Mouse (Mus musculus): Measurements from ENCODE around the gene Bcl11a. TPM values are rescaled to one million over a fixed set of nuclear protein-coding genes. Genes with fewer than 3 reads are reported as not detected.

Bcl11a gene
- polyA plus RNA-seq, 1 experiment, result 10.4 TPM

- no peak for DNase-seq
- Histone ChIP-seq H3K27me3 (ENCODE audit: control insufficient read depth, insufficient read depth, low read length) (no peaks in the 10 kb centered on the region; the same call in 1 of the 2 replicates), H3K27ac (ENCODE audit: insufficient read depth, low read length) (no peak overlapping the region), H3K4me1 (ENCODE audit: control insufficient read depth, insufficient read depth, low read length) (no peaks in the 10 kb centered on the region), H3K4me3 (replicated peaks; ENCODE audit: insufficient read depth, low read depth, low read length) (no peak overlapping the region)
- 67% methylated on average over 4 of the region's 4 CpGs for WGBS
- TF ChIP-seq CTCF (IDR thresholded peaks at IDR 0.05; ENCODE audit: borderline replicate concordance, insufficient read depth, low read depth, low read length), result no peak
- TF ChIP-seq POLR2A (IDR thresholded peaks at IDR 0.05; ENCODE audit: borderline replicate concordance, insufficient read depth, low read length), result no peak
These were observed 12.6 kb downstream of the Bcl11a start for GRCm38 (mm10) chr11:24090443-24090842.

DNA sequence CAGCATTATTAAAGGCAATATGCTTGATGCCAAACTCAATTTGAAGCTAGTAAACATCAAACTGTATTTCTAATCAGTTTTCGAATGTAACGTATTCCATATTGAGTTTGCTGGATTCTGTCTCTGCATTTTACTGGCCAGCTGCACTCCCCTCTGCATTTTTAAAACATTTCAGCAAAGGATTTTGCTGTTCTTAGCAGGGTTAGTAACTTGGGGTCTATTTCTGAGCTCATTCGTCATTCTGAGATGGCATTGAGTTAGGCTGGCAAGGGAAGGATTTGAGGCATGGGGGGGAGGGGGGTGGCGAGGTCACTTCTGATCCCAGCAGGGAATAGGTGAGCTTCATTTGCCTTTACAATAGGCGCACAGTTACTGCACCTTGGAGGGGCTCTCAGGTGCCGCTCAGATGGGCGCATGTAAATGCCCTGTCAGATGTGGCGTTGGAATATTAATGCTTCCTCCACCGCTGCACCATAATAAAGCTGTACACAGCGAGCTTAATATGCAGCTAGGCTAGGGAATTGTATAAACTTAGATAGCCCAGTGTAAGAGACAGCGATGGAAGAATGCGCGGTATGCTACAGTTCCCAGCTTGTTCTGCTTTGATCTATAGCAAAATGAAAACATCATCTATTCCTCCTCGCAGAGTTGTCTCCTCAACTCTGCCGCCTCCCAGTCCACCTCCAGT, 13.7 kb downstream of the Bcl11a start:
- no peak for DNase-seq
- Histone ChIP-seq H3K27me3 (ENCODE audit: control insufficient read depth, insufficient read depth, low read length) (no peaks in the 10 kb centered on the region; the same call in 1 of the 2 replicates), H3K4me3 (replicated peaks; ENCODE audit: insufficient read depth, low read depth, low read length) (no peak overlapping the region), H3K27ac (ENCODE audit: insufficient read depth, low read length) (no peak overlapping the region), H3K4me1 (ENCODE audit: control insufficient read depth, insufficient read depth, low read length) (no peaks in the 10 kb centered on the region)
- WGBS, result 74% methylated on average over 15 of the region's 15 CpGs
- TF ChIP-seq CTCF (IDR thresholded peaks at IDR 0.05; ENCODE audit: borderline replicate concordance, insufficient read depth, low read depth, low read length) (no peak), POLR2A (IDR thresholded peaks at IDR 0.05; ENCODE audit: borderline replicate concordance, insufficient read depth, low read length) (no peak)

DNA sequence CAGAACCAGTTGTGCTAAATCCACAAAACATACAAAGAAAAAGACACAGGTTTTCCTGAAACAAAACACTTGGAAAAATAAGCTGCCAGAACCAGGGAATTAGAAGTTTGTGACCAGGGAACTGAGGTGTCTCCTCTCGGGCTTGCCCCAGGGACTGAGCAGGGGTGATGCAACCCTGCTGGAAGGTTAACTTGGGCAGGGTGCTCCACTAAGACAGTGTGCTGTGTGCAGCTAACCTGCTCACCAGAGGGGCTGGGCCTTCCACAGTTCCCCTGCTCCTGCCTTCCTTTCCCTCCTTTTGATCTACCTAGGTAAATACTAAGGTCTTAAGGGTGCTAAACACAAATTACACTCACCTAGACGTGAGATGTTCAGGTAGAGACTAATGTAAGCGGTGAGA, 14.8 kb downstream of the Bcl11a start:
- Histone ChIP-seq H3K4me1 (ENCODE audit: control insufficient read depth, insufficient read depth, low read length) (no peaks in the 10 kb centered on the region), H3K27me3 (ENCODE audit: control insufficient read depth, insufficient read depth, low read length) (no peaks in the 10 kb centered on the region; the same call in 1 of the 2 replicates), H3K4me3 (replicated peaks; ENCODE audit: insufficient read depth, low read depth, low read length) (no peak overlapping the region), H3K27ac (ENCODE audit: insufficient read depth, low read length) (no peak overlapping the region)
- no peak for TF ChIP-seq CTCF (IDR thresholded peaks at IDR 0.05; ENCODE audit: borderline replicate concordance, insufficient read depth, low read depth, low read length)
- TF ChIP-seq POLR2A (IDR thresholded peaks at IDR 0.05; ENCODE audit: borderline replicate concordance, insufficient read depth, low read length), result no peak
- no peak for DNase-seq
- WGBS, result 85% methylated on average over 3 of the region's 3 CpGs

DNA sequence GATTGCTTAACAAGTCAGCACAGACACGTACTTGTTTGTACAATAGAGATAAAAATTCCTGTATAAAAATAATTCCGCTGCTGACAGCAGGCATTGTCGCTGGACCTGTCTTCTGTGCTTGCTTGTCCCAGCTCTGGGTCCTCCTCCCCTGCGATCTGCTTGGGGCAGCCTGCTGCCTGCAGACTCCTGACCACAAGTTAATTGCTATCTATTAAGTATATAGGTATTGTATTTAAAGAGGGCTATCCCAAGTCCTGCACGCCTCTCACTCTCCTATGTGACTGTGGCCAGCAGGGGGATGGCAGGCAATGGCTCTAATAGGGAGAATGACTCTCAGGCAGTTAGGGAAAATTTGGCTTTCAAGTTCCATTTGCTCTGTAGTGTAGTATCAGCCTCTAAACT, 16.2 kb downstream of the Bcl11a start:
- TF ChIP-seq CTCF (IDR thresholded peaks at IDR 0.05; ENCODE audit: borderline replicate concordance, insufficient read depth, low read depth, low read length), result no peak
- no peak for TF ChIP-seq POLR2A (IDR thresholded peaks at IDR 0.05; ENCODE audit: borderline replicate concordance, insufficient read depth, low read length)
- WGBS, result 81% methylated on average over 5 of the region's 5 CpGs
- Histone ChIP-seq H3K27me3 (ENCODE audit: control insufficient read depth, insufficient read depth, low read length) (no peaks in the 10 kb centered on the region; the same call in 1 of the 2 replicates), H3K4me3 (replicated peaks; ENCODE audit: insufficient read depth, low read depth, low read length) (no peak overlapping the region), H3K27ac (ENCODE audit: insufficient read depth, low read length) (no peak overlapping the region), H3K4me1 (ENCODE audit: control insufficient read depth, insufficient read depth, low read length) (no peaks in the 10 kb centered on the region)
- no peak for DNase-seq

GRCm38 (mm10) chr11:24095236-24095635, 17.4 kb downstream of the Bcl11a start:
- H3K4me1 ChIP-seq (ENCODE audit: control insufficient read depth, insufficient read depth, low read length), result no peaks in the 10 kb centered on the region
- H3K27ac ChIP-seq (ENCODE audit: insufficient read depth, low read length), result no peak overlapping the region
- WGBS, result 74% methylated on average over 9 of the region's 9 CpGs
- H3K27me3 ChIP-seq (ENCODE audit: control insufficient read depth, insufficient read depth, low read length), result no peaks in the 10 kb centered on the region; the same call in 1 of the 2 replicates
- no peak for DNase-seq
- TF ChIP-seq CTCF (IDR thresholded peaks at IDR 0.05; ENCODE audit: borderline replicate concordance, insufficient read depth, low read depth, low read length), result no peak
- no peak for TF ChIP-seq POLR2A (IDR thresholded peaks at IDR 0.05; ENCODE audit: borderline replicate concordance, insufficient read depth, low read length)
- no peak overlapping the region for H3K4me3 ChIP-seq (replicated peaks; ENCODE audit: insufficient read depth, low read depth, low read length)

- no peak for DNase-seq
- Histone ChIP-seq H3K4me3 (replicated peaks; ENCODE audit: insufficient read depth, low read depth, low read length) (no peak overlapping the region), H3K4me1 (ENCODE audit: control insufficient read depth, insufficient read depth, low read length) (no peaks in the 10 kb centered on the region), H3K27me3 (ENCODE audit: control insufficient read depth, insufficient read depth, low read length) (no peaks in the 10 kb centered on the region; the same call in 1 of the 2 replicates), H3K27ac (ENCODE audit: insufficient read depth, low read length) (no peak overlapping the region)
- 89% methylated on average over 7 of the region's 7 CpGs for whole genome bisulfite sequencing
- TF ChIP-seq CTCF (IDR thresholded peaks at IDR 0.05; ENCODE audit: borderline replicate concordance, insufficient read depth, low read depth, low read length), result no peak
- TF ChIP-seq POLR2A (IDR thresholded peaks at IDR 0.05; ENCODE audit: borderline replicate concordance, insufficient read depth, low read length), result no peak
These were observed 17.9 kb downstream of the Bcl11a start for GRCm38 (mm10) chr11:24095656-24096353.

GRCm38 (mm10) chr11:24096483-24096882, 18.6 kb downstream of the Bcl11a start:
- Histone ChIP-seq H3K27me3 (ENCODE audit: control insufficient read depth, insufficient read depth, low read length) (no peaks in the 10 kb centered on the region; the same call in 1 of the 2 replicates), H3K4me3 (replicated peaks; ENCODE audit: insufficient read depth, low read depth, low read length) (no peak overlapping the region), H3K4me1 (ENCODE audit: control insufficient read depth, insufficient read depth, low read length) (no peaks in the 10 kb centered on the region), H3K27ac (ENCODE audit: insufficient read depth, low read length) (no peak overlapping the region)
- no peak for DNase-seq
- TF ChIP-seq CTCF (IDR thresholded peaks at IDR 0.05; ENCODE audit: borderline replicate concordance, insufficient read depth, low read depth, low read length) (no peak), POLR2A (IDR thresholded peaks at IDR 0.05; ENCODE audit: borderline replicate concordance, insufficient read depth, low read length) (no peak)
- WGBS, result 78% methylated on average over 6 of the region's 6 CpGs

DNA sequence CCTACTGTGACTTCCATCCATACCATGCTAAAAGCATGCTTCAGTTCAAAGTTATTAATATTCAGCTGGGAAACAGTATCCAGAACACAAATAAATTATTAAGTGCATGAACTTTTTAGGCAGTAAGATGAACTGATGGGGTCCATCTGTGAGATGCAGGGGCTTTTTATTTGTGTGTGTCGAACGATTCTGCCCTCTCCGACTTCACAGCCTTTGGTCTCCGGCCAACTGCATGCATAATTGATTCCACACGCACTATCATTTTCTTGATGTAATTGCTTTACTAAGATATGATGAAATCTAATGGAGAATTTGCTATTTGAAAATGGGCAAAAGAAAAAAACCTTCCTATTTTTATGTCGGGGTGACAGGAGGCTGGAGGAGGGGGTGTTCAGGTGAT, 19.2 kb downstream of the Bcl11a start:
- Histone ChIP-seq H3K4me3 (replicated peaks; ENCODE audit: insufficient read depth, low read depth, low read length) (no peak overlapping the region), H3K27ac (ENCODE audit: insufficient read depth, low read length) (no peak overlapping the region), H3K4me1 (ENCODE audit: control insufficient read depth, insufficient read depth, low read length) (no peaks in the 10 kb centered on the region), H3K27me3 (ENCODE audit: control insufficient read depth, insufficient read depth, low read length) (no peaks in the 10 kb centered on the region; the same call in 1 of the 2 replicates)
- 47% methylated on average over 6 of the region's 6 CpGs for WGBS
- TF ChIP-seq CTCF (IDR thresholded peaks at IDR 0.05; ENCODE audit: borderline replicate concordance, insufficient read depth, low read depth, low read length) (no peak), POLR2A (IDR thresholded peaks at IDR 0.05; ENCODE audit: borderline replicate concordance, insufficient read depth, low read length) (no peak)
- DNase-seq, result no peak

All from cerebellum, adult 2 months (tissue).